Mouse (Mus musculus): ENCODE measurements at regions not wholly inside any gene's neighbourhood (a gene's known extent, or its start where the extent isn't known, plus 50 kb on each side); places are given as distances from the start of the nearest gene placed in this dataset.
A peak's percentile ranks its signal among the peaks of the same experiment; 100 is the strongest.

DNA sequence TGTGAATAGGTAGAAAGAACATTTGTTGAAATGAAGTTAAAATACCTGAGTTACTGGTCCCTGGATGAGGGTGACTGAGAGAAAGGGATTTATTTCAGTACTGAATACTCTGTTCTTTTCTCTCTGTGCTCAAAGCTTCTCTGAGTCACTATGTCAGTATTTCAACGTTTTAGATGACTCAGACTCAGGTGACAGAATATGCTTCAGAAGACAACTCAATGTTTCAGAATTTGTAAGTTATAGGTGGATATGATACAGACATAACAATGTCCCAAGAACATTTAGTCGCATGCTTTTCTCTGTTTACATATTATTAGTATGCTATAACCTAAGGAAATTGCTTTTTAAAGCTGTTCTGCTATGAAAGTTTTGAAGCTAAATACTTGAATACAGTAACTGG is 1069.5 kb downstream of the Adgrl3 start:
- Histone ChIP-seq H3K36me3 (ENCODE audit: control insufficient read depth, insufficient read depth) (no peaks in the 10 kb centered on the region), H3K4me3 (ENCODE audit: low read length) (no peak overlapping the region), H3K4me2 (ENCODE audit: low read depth, low read length) (no peak overlapping the region), H3K4me1 (ENCODE audit: control insufficient read depth, insufficient read depth, low read length) (no peaks in the 10 kb centered on the region), H3K27ac (ENCODE audit: low read length) (no peak overlapping the region), H3K9me3 (replicated peaks; ENCODE audit: control insufficient read depth, low read length) (no peaks in the 10 kb centered on the region), H3K27me3 (ENCODE audit: control insufficient read depth, insufficient read depth, low read length) (no peaks in the 10 kb centered on the region), H3K9ac (ENCODE audit: low read length) (no peak overlapping the region)
- ATAC-seq (replicated peaks; ENCODE audit: extremely low read depth, insufficient read depth, low FRiP score): no peak
- WGBS: 64% methylated on average over 2 of the region's 2 CpGs

DNA sequence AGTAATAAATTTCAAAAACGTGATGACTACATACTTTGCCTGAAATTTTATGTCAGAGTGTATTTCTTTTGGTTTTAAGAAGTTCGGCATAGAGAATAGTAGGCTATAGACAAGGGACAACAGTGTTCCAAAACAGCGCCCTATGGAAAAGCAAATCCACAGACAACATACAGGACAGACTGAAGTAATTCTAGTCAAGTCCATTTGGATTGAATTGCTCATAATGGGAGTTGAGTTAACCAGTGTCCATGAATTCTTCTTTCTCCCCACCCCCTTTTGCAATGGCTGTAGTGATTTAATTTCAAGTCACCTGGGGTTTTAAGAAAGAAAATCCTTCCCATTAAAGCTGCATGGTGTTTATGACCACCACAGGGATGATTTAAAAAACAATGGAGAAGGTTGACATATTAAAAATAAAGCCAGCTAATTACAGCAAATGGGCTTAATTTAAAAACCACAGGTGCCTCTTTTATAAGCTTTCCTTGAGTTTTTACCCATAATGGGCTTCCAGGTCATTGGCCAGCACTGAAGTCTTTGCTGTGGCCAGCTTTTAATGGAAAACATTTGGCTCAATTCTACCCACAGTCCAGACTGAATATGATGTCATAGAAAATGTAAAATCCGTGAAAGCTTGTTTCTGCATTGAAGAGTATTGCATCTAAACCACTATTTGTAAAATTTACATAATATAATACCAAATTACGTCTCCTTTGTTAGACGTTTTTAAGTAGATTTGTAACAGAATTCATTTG is 1083.3 kb downstream of the Adgrl3 start:
- H3K27ac ChIP-seq (ENCODE audit: low read length): no peak overlapping the region
- no peaks in the 10 kb centered on the region for H3K36me3 ChIP-seq (ENCODE audit: control insufficient read depth, insufficient read depth)
- H3K9me3 ChIP-seq (replicated peaks; ENCODE audit: control insufficient read depth, low read length): no peaks in the 10 kb centered on the region
- no peak for ATAC-seq (replicated peaks; ENCODE audit: extremely low read depth, insufficient read depth, low FRiP score)
- H3K4me2 ChIP-seq (ENCODE audit: low read depth, low read length): no peak overlapping the region
- H3K4me1 ChIP-seq (ENCODE audit: control insufficient read depth, insufficient read depth, low read length): no peaks in the 10 kb centered on the region
- 81% methylated on average over 6 of the region's 6 CpGs for WGBS
- H3K9ac ChIP-seq (ENCODE audit: low read length): no peak overlapping the region
- no peaks in the 10 kb centered on the region for H3K27me3 ChIP-seq (ENCODE audit: control insufficient read depth, insufficient read depth, low read length)
- H3K4me3 ChIP-seq (ENCODE audit: low read length): no peak overlapping the region

DNA sequence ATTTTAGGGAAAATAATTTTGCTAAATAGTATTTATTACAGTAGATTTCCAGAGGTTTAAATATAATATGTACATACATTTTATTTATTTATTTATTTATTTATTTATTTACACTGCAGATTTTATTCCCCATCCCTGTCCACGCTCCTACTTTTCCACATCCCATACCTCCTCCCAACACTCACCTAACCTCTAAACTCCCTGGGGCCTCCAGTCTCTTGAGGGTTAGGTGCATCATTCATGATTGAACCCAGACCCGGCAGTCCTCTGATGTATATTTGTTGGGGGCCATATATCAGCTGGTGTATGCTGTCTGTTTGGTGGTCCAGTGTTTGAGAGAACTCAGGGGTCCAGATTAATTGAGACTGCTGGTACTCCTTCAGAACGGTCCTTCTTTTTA is 1083.9 kb downstream of the Adgrl3 start:
- H3K4me3 ChIP-seq (ENCODE audit: low read length): no peak overlapping the region
- no peak overlapping the region for H3K4me2 ChIP-seq (ENCODE audit: low read depth, low read length)
- WGBS: 84% methylated on average over 3 of the region's 3 CpGs
- H3K27me3 ChIP-seq (ENCODE audit: control insufficient read depth, insufficient read depth, low read length): no peaks in the 10 kb centered on the region
- no peaks in the 10 kb centered on the region for H3K4me1 ChIP-seq (ENCODE audit: control insufficient read depth, insufficient read depth, low read length)
- H3K36me3 ChIP-seq (ENCODE audit: control insufficient read depth, insufficient read depth): no peaks in the 10 kb centered on the region
- no peak for ATAC-seq (replicated peaks; ENCODE audit: extremely low read depth, insufficient read depth, low FRiP score)
- H3K27ac ChIP-seq (ENCODE audit: low read length): no peak overlapping the region
- H3K9me3 ChIP-seq (replicated peaks; ENCODE audit: control insufficient read depth, low read length): no peaks in the 10 kb centered on the region
- no peak overlapping the region for H3K9ac ChIP-seq (ENCODE audit: low read length)

DNA sequence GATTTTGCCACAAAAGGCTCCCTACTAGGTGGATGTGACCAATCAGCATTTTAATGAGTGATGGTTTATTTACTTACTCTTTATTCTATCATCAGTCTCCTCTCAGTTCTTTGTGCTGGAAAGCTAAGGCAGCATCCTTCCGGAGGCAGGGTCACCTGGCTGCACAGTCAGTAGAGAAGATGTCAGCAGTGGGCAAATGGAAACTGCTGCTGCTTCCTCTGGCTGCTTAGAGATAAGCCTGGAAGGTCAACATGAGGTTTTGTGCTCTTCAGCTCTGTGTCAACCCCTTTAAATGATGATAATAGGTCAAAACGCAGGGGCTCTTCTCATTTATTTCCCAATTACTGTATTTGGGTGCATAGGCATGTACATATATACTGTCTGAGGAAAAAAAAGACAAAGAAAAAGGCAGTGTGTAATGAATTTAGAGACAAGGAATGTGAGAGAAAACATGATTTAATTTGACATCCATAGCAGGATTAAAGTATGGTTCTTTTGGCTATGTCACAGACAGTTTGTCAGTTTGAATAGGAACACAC is 1106.1 kb downstream of the Adgrl3 start:
- no peak overlapping the region for H3K27ac ChIP-seq (ENCODE audit: low read length)
- WGBS: 16% methylated on average over 2 of the region's 2 CpGs
- no peak overlapping the region for H3K4me3 ChIP-seq (ENCODE audit: low read length)
- ATAC-seq (replicated peaks; ENCODE audit: extremely low read depth, insufficient read depth, low FRiP score): no peak
- H3K4me1 ChIP-seq (ENCODE audit: control insufficient read depth, insufficient read depth, low read length): no peaks in the 10 kb centered on the region
- H3K4me2 ChIP-seq (ENCODE audit: low read depth, low read length): no peak overlapping the region
- H3K36me3 ChIP-seq (ENCODE audit: control insufficient read depth, insufficient read depth): no peaks in the 10 kb centered on the region
- H3K27me3 ChIP-seq (ENCODE audit: control insufficient read depth, insufficient read depth, low read length): no peaks in the 10 kb centered on the region
- H3K9me3 ChIP-seq (replicated peaks; ENCODE audit: control insufficient read depth, low read length): no peaks in the 10 kb centered on the region
- H3K9ac ChIP-seq (ENCODE audit: low read length): no peak overlapping the region

DNA sequence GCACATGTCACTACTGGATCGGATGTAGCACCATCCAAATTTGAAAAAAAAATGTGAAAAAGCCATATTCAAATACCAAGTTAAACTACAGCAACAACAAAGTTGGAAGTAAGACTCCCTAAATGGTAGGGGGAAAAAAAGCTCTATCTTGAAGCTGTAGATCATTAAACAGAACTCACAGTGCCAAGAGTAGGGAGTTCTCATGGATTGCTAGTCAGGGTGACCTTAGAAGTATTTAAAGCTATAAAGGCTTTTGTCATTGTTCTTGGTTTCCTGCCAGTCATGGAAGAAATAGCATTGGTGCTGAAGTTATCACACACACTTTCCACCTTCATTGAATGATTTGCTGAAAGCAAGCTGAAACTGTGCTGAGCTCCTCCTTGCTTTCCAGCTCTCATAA is 1122.1 kb downstream of the Adgrl3 start:
- Histone ChIP-seq H3K4me2 (ENCODE audit: low read depth, low read length) (no peak overlapping the region), H3K4me3 (ENCODE audit: low read length) (no peak overlapping the region), H3K9me3 (replicated peaks; ENCODE audit: control insufficient read depth, low read length) (peaks cover 2% of the 10 kb centered on the region; the same call in 1 of the 2 replicates), H3K27me3 (ENCODE audit: control insufficient read depth, insufficient read depth, low read length) (no peaks in the 10 kb centered on the region), H3K36me3 (ENCODE audit: control insufficient read depth, insufficient read depth) (no peaks in the 10 kb centered on the region), H3K4me1 (ENCODE audit: control insufficient read depth, insufficient read depth, low read length) (no peaks in the 10 kb centered on the region), H3K9ac (ENCODE audit: low read length) (no peak overlapping the region), H3K27ac (ENCODE audit: low read length) (0 out of 2 replicates have a peak overlapping the region, but pooled peaks have one; percentile 31)
- 0 out of 2 replicates have a peak, but pooled peaks have one; percentile 28 for ATAC-seq (replicated peaks; ENCODE audit: extremely low read depth, insufficient read depth, low FRiP score)
- WGBS: 91% methylated on average over 1 of the region's 1 CpGs
